Mouse (Mus musculus) heart, adult 2 months (tissue): ENCODE data around the gene Kalrn. TPM values are rescaled to one million over a fixed set of nuclear protein-coding genes. Genes with fewer than 3 reads are reported as not detected.
"Not testable (repeated sequence)": the region's sequence is repeated elsewhere in the genome, so short reads cannot be mapped to it uniquely, and the experiment has no call there.

Experiments
- DNase-seq, 2 experiments: peaks; one replicate each; pipeline ENCODE4 v3.0.0; 2021
- H3K27ac ChIP-seq: fragments of 200-600 bp; 2 replicates; pipeline ENCODE4 v1.8.1; 2022
- H3K27me3 ChIP-seq: fragments of 200-500 bp; 2 replicates; pipeline ENCODE4 v1.6.1; 2012; ENCODE audit warnings: mild to moderate bottlenecking, low read length, inconsistent platforms, mixed read lengths; ENCODE audit not compliant: control insufficient read depth, insufficient read depth
- H3K36me3 ChIP-seq: fragments of 200-500 bp; 2 replicates; pipeline ENCODE4 v1.6.1; 2012; ENCODE audit warnings: low read length, inconsistent platforms; ENCODE audit not compliant: control insufficient read depth, insufficient read depth
- H3K4me1 ChIP-seq: fragments of 200-500 bp; 2 replicates; pipeline ENCODE4 v1.6.1; 2011; ENCODE audit warnings: low read length; ENCODE audit not compliant: control insufficient read depth, insufficient read depth
- H3K4me3 ChIP-seq: fragments of 200-600 bp; 2 replicates; pipeline ENCODE4 v1.8.1; 2022
- H3K79me2 ChIP-seq: fragments of 200-500 bp; replicated peaks from 2 replicates; pipeline ENCODE4 v1.6.1; 2012; ENCODE audit warnings: mild to moderate bottlenecking, inconsistent platforms, low read length, moderate library complexity, mixed read lengths; ENCODE audit not compliant: control insufficient read depth, insufficient read depth
- H3K9ac ChIP-seq: fragments of 200-500 bp; 2 replicates; pipeline ENCODE4 v1.6.1; 2012; ENCODE audit warnings: low read depth, mild to moderate bottlenecking, control low read depth, inconsistent platforms, low read length, mixed read lengths
- CTCF ChIP-seq: fragments of 200-600 bp; IDR thresholded peaks from 2 replicates; pipeline ENCODE4 v1.8.1; 2022; ENCODE audit warnings: antibody characterized with exemption, mild to moderate bottlenecking, moderate library complexity
- EP300 ChIP-seq: fragments of 200-500 bp; IDR thresholded peaks from 2 replicates; pipeline ENCODE4 v1.6.1; 2011; ENCODE audit warnings: low read depth, low read length, control low read depth; ENCODE audit not compliant: insufficient read depth
- POLR2A ChIP-seq: fragments of 200-500 bp; IDR thresholded peaks from 2 replicates; pipeline ENCODE4 v1.6.1; 2011; ENCODE audit warnings: mild to moderate bottlenecking, low read depth, low read length, control low read depth; ENCODE audit not compliant: insufficient read depth
- WGBS: fragments of 180-500 bp; shearing (Covaris S2); methylation state at CpG from one replicate; pipeline ENCODE4 v1.1.7; 2018; 5-methylcytosine and 5-hydroxymethylcytosine counted together
- intact Hi-C: fragments of 180-260 bp; cut with DNase I; formaldehyde crosslinking; loops from one replicate; pipeline ENCODE4 v1.15.1; 2025
- polyA plus RNA-seq: library from polyadenylated mRNA; depleted of rRNA; stranded (reverse); fragments of >200 nt; gene quantifications from 2 replicates; pipeline ENCODE4 v1.2.3, GENCODE M21; 2012
- total RNA-seq, 2 experiments: library from RNA; stranded (reverse); gene quantifications; 2 replicates each; pipeline ENCODE4 v1.2.3; 2021

Kalrn gene
- total and polyA plus RNA-seq, 3 experiments, result 8.2 to 31.8 (median 26.1) TPM

GRCm38 (mm10) chr16:34310363-34310762 lies 263.0 kb downstream of the Kalrn start:
- H3K9ac ChIP-seq, result no peak overlapping the region
- H3K4me3 ChIP-seq, result no peak overlapping the region
- DNase-seq, result no peak
- no peaks in the 10 kb centered on the region; the same call in 1 of the 2 replicates for H3K4me1 ChIP-seq
- intact Hi-C loops, result no loop called here
- H3K36me3 ChIP-seq, result no peaks in the 10 kb centered on the region; the same call in 1 of the 2 replicates
- H3K79me2 ChIP-seq, result no peaks in the 10 kb centered on the region
- H3K27me3 ChIP-seq, result no peaks in the 10 kb centered on the region; the same call in 1 of the 2 replicates
- 97% methylated on average over 8 of the region's 8 CpGs for WGBS
- H3K27ac ChIP-seq, result no peak overlapping the region
- no peak for TF ChIP-seq EP300
- TF ChIP-seq CTCF, result no peak

GRCm38 (mm10) chr16:34308324-34308723 lies 265.0 kb downstream of the Kalrn start:
- Histone ChIP-seq H3K79me2 (no peaks in the 10 kb centered on the region), H3K36me3 (no peaks in the 10 kb centered on the region; the same call in 1 of the 2 replicates), H3K4me3 (no peak overlapping the region), H3K27me3 (no peaks in the 10 kb centered on the region; the same call in 1 of the 2 replicates), H3K4me1 (no peaks in the 10 kb centered on the region; the same call in 1 of the 2 replicates), H3K27ac (no peak overlapping the region), H3K9ac (no peak overlapping the region)
- no peak for DNase-seq
- TF ChIP-seq POLR2A, result no peak
- no peak for TF ChIP-seq EP300
- TF ChIP-seq CTCF, result no peak
- WGBS, result 80% methylated on average over 1 of the region's 1 CpGs
- intact Hi-C loops, result no loop called here

- no peaks in the 10 kb centered on the region for H3K79me2 ChIP-seq
- no peak for DNase-seq
- H3K4me3 ChIP-seq, result no peak overlapping the region
- H3K9ac ChIP-seq, result no peak overlapping the region
- no peaks in the 10 kb centered on the region for H3K4me1 ChIP-seq
- intact Hi-C loops, result no loop called here
- 82% methylated on average over 9 of the region's 9 CpGs for WGBS
- no peaks in the 10 kb centered on the region for H3K27me3 ChIP-seq
- H3K36me3 ChIP-seq, result no peaks in the 10 kb centered on the region
- no peak overlapping the region for H3K27ac ChIP-seq
- TF ChIP-seq CTCF, result no peak
- no peak for TF ChIP-seq POLR2A
- no peak for TF ChIP-seq EP300
Observed at GRCm38 (mm10) chr16:34307458-34307857, 265.9 kb downstream of the Kalrn start.

GRCm38 (mm10) chr16:34305586-34305985 lies 267.7 kb downstream of the Kalrn start:
- TF ChIP-seq EP300, result no peak
- no peak overlapping the region for H3K4me3 ChIP-seq
- H3K9ac ChIP-seq, result no peak overlapping the region
- H3K79me2 ChIP-seq, result no peaks in the 10 kb centered on the region
- no peaks in the 10 kb centered on the region for H3K27me3 ChIP-seq
- DNase-seq, result no peak
- 87% methylated on average over 4 of the region's 4 CpGs for WGBS
- intact Hi-C loops, result loop anchor here (2.0 kb wide), 1 partner anchor 299 kb away; no protein-coding TSS in a partner anchor
- no peak overlapping the region for H3K27ac ChIP-seq
- no peaks in the 10 kb centered on the region for H3K4me1 ChIP-seq
- H3K36me3 ChIP-seq, result no peaks in the 10 kb centered on the region

DNA sequence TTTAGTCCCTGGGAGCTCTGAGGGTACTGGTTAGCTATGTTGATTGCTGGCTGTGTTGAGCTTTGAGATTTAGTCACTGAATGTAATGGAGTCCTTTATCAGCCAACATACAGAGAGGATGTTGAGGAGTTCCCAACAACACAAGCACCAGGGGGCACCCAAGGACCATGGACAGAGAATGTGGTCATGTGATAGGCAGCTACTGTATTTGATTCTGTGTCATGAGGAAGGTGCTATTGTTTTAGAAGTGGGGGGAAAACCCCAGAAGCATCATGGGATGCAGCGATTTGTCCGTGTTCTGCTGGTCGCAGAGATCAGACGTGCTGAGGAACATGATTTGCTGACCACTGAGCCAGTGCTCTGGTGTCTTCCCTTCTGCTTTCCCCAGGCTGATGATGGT lies 269.5 kb downstream of the Kalrn start:
- H3K9ac ChIP-seq, DNase-seq, H3K4me3 ChIP-seq, H3K79me2 ChIP-seq, H3K4me1 ChIP-seq, H3K27me3 ChIP-seq, H3K27ac ChIP-seq, H3K36me3 ChIP-seq: not testable (repeated sequence)
- 37% methylated on average over 4 of the region's 4 CpGs for WGBS
- TF ChIP-seq CTCF, result peak; percentile 65
- intact Hi-C loops, result loop anchor here (2.0 to 5.0 kb wide), 2 partner anchors 301 to 398 kb away; no protein-coding TSS in a partner anchor

DNA sequence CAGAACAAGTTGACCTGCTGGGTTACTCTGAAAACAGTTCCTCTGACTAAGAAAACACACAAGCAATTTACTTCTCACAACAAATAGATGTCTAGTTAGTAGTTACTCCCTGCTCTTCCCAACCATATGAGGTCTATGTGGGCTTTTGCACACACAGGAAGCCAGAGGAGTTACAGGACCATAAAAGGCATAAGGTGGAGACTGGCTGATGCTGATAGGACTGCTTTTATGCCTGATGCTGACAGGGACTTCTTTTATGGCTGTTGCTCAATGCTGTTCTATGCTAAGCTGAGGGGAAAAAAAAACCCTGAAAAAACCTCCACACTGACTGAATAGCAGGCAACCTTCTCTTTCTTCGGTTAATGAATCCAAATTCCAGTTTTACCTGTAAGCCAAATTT lies 270.8 kb downstream of the Kalrn start:
- Histone ChIP-seq H3K27ac (no peak overlapping the region), H3K4me1 (no peaks in the 10 kb centered on the region), H3K79me2 (no peaks in the 10 kb centered on the region), H3K4me3 (no peak overlapping the region), H3K27me3 (no peaks in the 10 kb centered on the region), H3K36me3 (no peaks in the 10 kb centered on the region), H3K9ac (no peak overlapping the region)
- no peak for TF ChIP-seq POLR2A
- no peak for DNase-seq
- intact Hi-C loops, result loop anchor here (5.0 kb wide), 1 partner anchor 400 kb away; no protein-coding TSS in a partner anchor
- 88% methylated on average over 1 of the region's 1 CpGs for WGBS

DNA sequence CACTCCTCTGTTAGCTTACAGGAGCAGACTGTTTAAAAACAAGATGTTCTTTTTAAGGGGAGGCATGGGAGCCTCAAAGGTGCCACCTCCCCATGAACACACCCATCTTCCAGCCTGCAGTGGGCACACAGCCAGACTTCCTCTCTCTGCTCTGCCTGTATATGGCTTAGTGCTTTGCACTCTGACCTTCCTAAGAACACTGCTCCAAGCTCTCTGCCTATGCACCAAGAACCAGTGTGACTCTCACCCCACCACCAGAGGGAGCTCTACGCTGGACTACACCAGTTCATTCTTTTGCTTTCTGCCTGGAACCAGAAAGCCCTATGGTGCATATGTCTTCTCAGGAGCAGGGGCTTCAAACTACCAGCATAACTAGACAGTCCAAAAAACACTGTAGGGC lies 271.3 kb downstream of the Kalrn start:
- peak; percentile 65 for TF ChIP-seq CTCF
- TF ChIP-seq POLR2A, result no peak
- TF ChIP-seq EP300, result no peak
- 79% methylated on average over 1 of the region's 1 CpGs for WGBS
- Histone ChIP-seq H3K27ac (no peak overlapping the region), H3K36me3 (no peaks in the 10 kb centered on the region), H3K79me2 (no peaks in the 10 kb centered on the region), H3K4me3 (no peak overlapping the region), H3K9ac (no peak overlapping the region), H3K27me3 (no peaks in the 10 kb centered on the region), H3K4me1 (no peaks in the 10 kb centered on the region)
- intact Hi-C loops, result loop anchor here (5.0 kb wide), 1 partner anchor 400 kb away; no protein-coding TSS in a partner anchor
- DNase-seq, result peak in 1 of 2 experiments; percentile 26
